Mouse (Mus musculus): ENCODE measurements around the gene Fam189a2. TPM values are rescaled to one million over a fixed set of nuclear protein-coding genes. Genes with fewer than 3 reads are reported as not detected.

Fam189a2 gene
- polyA plus RNA-seq, 1 experiment from 2014 or later = 5.9 TPM

- no peak overlapping the region for H3K4me3 ChIP-seq
- peak overlapping the region; percentile 84 for H3K27ac ChIP-seq
- no peaks in the 10 kb centered on the region for H3K27me3 ChIP-seq
- WGBS = 39% methylated on average over 4 of the region's 4 CpGs
- peak; percentile 87 for ATAC-seq (replicated peaks; ENCODE audit: insufficient number of reproducible peaks, insufficient read depth, low FRiP score, low read depth)
- H3K4me2 ChIP-seq = peak overlapping the region; percentile 26
- H3K9me3 ChIP-seq (replicated peaks) = no peaks in the 10 kb centered on the region
- no peaks in the 10 kb centered on the region for H3K36me3 ChIP-seq
- H3K9ac ChIP-seq = no peak overlapping the region
- peaks cover 27% of the 10 kb centered on the region for H3K4me1 ChIP-seq (replicated peaks)
Observed at GRCm38 (mm10) chr19:24007638-24008360, 23.0 kb downstream of the Fam189a2 start.

- Histone ChIP-seq H3K27me3 (no peaks in the 10 kb centered on the region), H3K9me3 (replicated peaks) (no peaks in the 10 kb centered on the region), H3K4me2 (peak overlapping the region; percentile 26), H3K4me1 (replicated peaks) (peaks cover 27% of the 10 kb centered on the region), H3K27ac (peak overlapping the region; percentile 84), H3K9ac (no peak overlapping the region), H3K4me3 (no peak overlapping the region), H3K36me3 (no peaks in the 10 kb centered on the region)
- 83% methylated on average over 10 of the region's 10 CpGs for WGBS
- ATAC-seq (replicated peaks; ENCODE audit: insufficient number of reproducible peaks, insufficient read depth, low FRiP score, low read depth) = no peak
Observed at GRCm38 (mm10) chr19:24007002-24007637, 23.7 kb downstream of the Fam189a2 start.

- Histone ChIP-seq H3K4me2 (no peak overlapping the region), H3K4me1 (replicated peaks) (peaks cover 20% of the 10 kb centered on the region), H3K27ac (no peak overlapping the region), H3K9me3 (replicated peaks) (no peaks in the 10 kb centered on the region), H3K9ac (no peak overlapping the region), H3K4me3 (no peak overlapping the region), H3K36me3 (no peaks in the 10 kb centered on the region), H3K27me3 (no peaks in the 10 kb centered on the region)
- no peak for ATAC-seq (replicated peaks; ENCODE audit: insufficient number of reproducible peaks, insufficient read depth, low FRiP score, low read depth)
- WGBS = 66% methylated on average over 10 of the region's 10 CpGs
Observed at GRCm38 (mm10) chr19:23995766-23996399, 34.9 kb downstream of the Fam189a2 start.

GRCm38 (mm10) chr19:23988166-23988565, 42.7 kb downstream of the Fam189a2 start:
- Histone ChIP-seq H3K36me3 (peaks cover 15% of the 10 kb centered on the region; the same call in 1 of the 2 replicates), H3K4me1 (replicated peaks) (peaks cover 14% of the 10 kb centered on the region), H3K9ac (no peak overlapping the region), H3K4me2 (no peak overlapping the region), H3K9me3 (replicated peaks) (no peaks in the 10 kb centered on the region), H3K27me3 (no peaks in the 10 kb centered on the region), H3K4me3 (no peak overlapping the region), H3K27ac (no peak overlapping the region)
- 81% methylated on average over 4 of the region's 4 CpGs for WGBS
- no peak for ATAC-seq (replicated peaks; ENCODE audit: insufficient number of reproducible peaks, insufficient read depth, low FRiP score, low read depth)

- peak overlapping the region; percentile 54 for H3K27ac ChIP-seq
- H3K4me3 ChIP-seq = no peak overlapping the region
- no peaks in the 10 kb centered on the region for H3K9me3 ChIP-seq (replicated peaks)
- H3K9ac ChIP-seq = no peak overlapping the region
- 38% methylated on average over 2 of the region's 2 CpGs for WGBS
- H3K4me2 ChIP-seq = no peak overlapping the region
- peaks cover 22% of the 10 kb centered on the region for H3K36me3 ChIP-seq
- H3K4me1 ChIP-seq (replicated peaks) = peaks cover 14% of the 10 kb centered on the region
- H3K27me3 ChIP-seq = no peaks in the 10 kb centered on the region
- ATAC-seq (replicated peaks; ENCODE audit: insufficient number of reproducible peaks, insufficient read depth, low FRiP score, low read depth) = no peak
Observed at GRCm38 (mm10) chr19:23987291-23987690, 43.5 kb downstream of the Fam189a2 start.

GRCm38 (mm10) chr19:23984186-23984585, 46.6 kb downstream of the Fam189a2 start:
- no peak overlapping the region for H3K27ac ChIP-seq
- 42% methylated on average over 6 of the region's 6 CpGs for WGBS
- peaks cover 32% of the 10 kb centered on the region for H3K36me3 ChIP-seq
- no peaks in the 10 kb centered on the region for H3K9me3 ChIP-seq (replicated peaks)
- H3K4me2 ChIP-seq = no peak overlapping the region
- no peak for ATAC-seq (replicated peaks; ENCODE audit: insufficient number of reproducible peaks, insufficient read depth, low FRiP score, low read depth)
- H3K4me1 ChIP-seq (replicated peaks) = peaks cover 5% of the 10 kb centered on the region
- no peaks in the 10 kb centered on the region for H3K27me3 ChIP-seq
- no peak overlapping the region for H3K4me3 ChIP-seq
- no peak overlapping the region for H3K9ac ChIP-seq

- Histone ChIP-seq H3K9me3 (replicated peaks) (no peaks in the 10 kb centered on the region), H3K36me3 (peaks cover 36% of the 10 kb centered on the region), H3K27ac (no peak overlapping the region), H3K4me1 (replicated peaks) (no peaks in the 10 kb centered on the region), H3K4me2 (no peak overlapping the region), H3K9ac (no peak overlapping the region), H3K4me3 (no peak overlapping the region), H3K27me3 (no peaks in the 10 kb centered on the region)
- WGBS = 59% methylated on average over 3 of the region's 3 CpGs
- ATAC-seq (replicated peaks; ENCODE audit: insufficient number of reproducible peaks, insufficient read depth, low FRiP score, low read depth) = no peak
Observed at GRCm38 (mm10) chr19:23980598-23980997, 50.2 kb downstream of the Fam189a2 start.

GRCm38 (mm10) chr19:23977901-23978443, 52.8 kb downstream of the Fam189a2 start:
- Histone ChIP-seq H3K27ac (no peak overlapping the region), H3K27me3 (no peaks in the 10 kb centered on the region), H3K9me3 (replicated peaks) (no peaks in the 10 kb centered on the region), H3K4me2 (no peak overlapping the region), H3K4me1 (replicated peaks) (peaks cover 10% of the 10 kb centered on the region), H3K36me3 (peaks cover 37% of the 10 kb centered on the region), H3K9ac (no peak overlapping the region), H3K4me3 (no peak overlapping the region)
- 58% methylated on average over 6 of the region's 6 CpGs for WGBS
- no peak for ATAC-seq (replicated peaks; ENCODE audit: insufficient number of reproducible peaks, insufficient read depth, low FRiP score, low read depth)

GRCm38 (mm10) chr19:23972881-23973649, 57.8 kb downstream of the Fam189a2 start:
- Histone ChIP-seq H3K4me3 (no peak overlapping the region), H3K4me2 (peak overlapping the region; percentile 14; the same call in 1 of the 2 replicates), H3K27me3 (no peaks in the 10 kb centered on the region), H3K9ac (peak overlapping the region; percentile 44), H3K9me3 (replicated peaks) (no peaks in the 10 kb centered on the region), H3K27ac (peak overlapping the region; percentile 96), H3K4me1 (replicated peaks) (peaks cover 47% of the 10 kb centered on the region), H3K36me3 (peaks cover 14% of the 10 kb centered on the region; the same call in 1 of the 2 replicates)
- WGBS = 37% methylated on average over 16 of the region's 16 CpGs
- ATAC-seq (replicated peaks; ENCODE audit: insufficient number of reproducible peaks, insufficient read depth, low FRiP score, low read depth) = peak; percentile 90

- ATAC-seq (replicated peaks; ENCODE audit: insufficient number of reproducible peaks, insufficient read depth, low FRiP score, low read depth) = no peak
- Histone ChIP-seq H3K36me3 (peaks cover 14% of the 10 kb centered on the region; the same call in 1 of the 2 replicates), H3K4me1 (replicated peaks) (peaks cover 63% of the 10 kb centered on the region), H3K27ac (peak overlapping the region; percentile 96), H3K27me3 (no peaks in the 10 kb centered on the region), H3K4me3 (no peak overlapping the region), H3K9ac (no peak overlapping the region), H3K9me3 (replicated peaks) (no peaks in the 10 kb centered on the region), H3K4me2 (no peak overlapping the region)
- 56% methylated on average over 7 of the region's 7 CpGs for WGBS
Observed at GRCm38 (mm10) chr19:23971391-23971790, 59.4 kb downstream of the Fam189a2 start.

GRCm38 (mm10) chr19:23970374-23970773, 60.4 kb downstream of the Fam189a2 start:
- Histone ChIP-seq H3K9ac (no peak overlapping the region), H3K4me3 (no peak overlapping the region), H3K36me3 (peaks cover 8% of the 10 kb centered on the region; the same call in 1 of the 2 replicates), H3K4me1 (replicated peaks) (peaks cover 71% of the 10 kb centered on the region), H3K27me3 (no peaks in the 10 kb centered on the region), H3K4me2 (no peak overlapping the region), H3K9me3 (replicated peaks) (no peaks in the 10 kb centered on the region), H3K27ac (peak overlapping the region; percentile 96)
- WGBS = 66% methylated on average over 3 of the region's 3 CpGs
- no peak for ATAC-seq (replicated peaks; ENCODE audit: insufficient number of reproducible peaks, insufficient read depth, low FRiP score, low read depth)

Data from heart, embryonic 15.5 days (tissue).